Mouse (Mus musculus): ENCODE measurements at regions not wholly inside any gene's neighbourhood (a gene's known extent, or its start where the extent isn't known, plus 50 kb on each side); places are given as distances from the start of the nearest gene placed in this dataset.

DNA sequence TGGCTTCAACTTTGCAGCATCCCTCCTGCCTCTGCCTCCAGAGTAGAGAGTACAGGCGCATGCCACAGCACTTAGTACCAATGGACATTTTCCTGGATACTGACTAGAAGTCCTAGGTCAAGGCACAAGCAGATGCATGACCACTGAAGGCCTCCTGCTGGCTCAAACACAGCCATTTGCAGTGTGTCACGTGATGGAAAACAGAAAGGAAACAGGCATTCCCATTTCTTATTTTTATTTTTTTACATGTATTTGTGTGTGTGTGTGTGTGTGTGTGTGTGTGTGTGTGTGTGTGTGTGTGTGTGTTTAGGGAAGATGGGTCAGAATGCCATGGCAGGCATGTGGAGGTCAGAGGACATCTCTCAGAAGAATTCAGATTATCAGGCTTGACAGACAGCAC lies 65.6 kb downstream of the Thap12 start:
- DNase-seq (ENCODE audit: low spot score in 2 of 2): no peak

DNA sequence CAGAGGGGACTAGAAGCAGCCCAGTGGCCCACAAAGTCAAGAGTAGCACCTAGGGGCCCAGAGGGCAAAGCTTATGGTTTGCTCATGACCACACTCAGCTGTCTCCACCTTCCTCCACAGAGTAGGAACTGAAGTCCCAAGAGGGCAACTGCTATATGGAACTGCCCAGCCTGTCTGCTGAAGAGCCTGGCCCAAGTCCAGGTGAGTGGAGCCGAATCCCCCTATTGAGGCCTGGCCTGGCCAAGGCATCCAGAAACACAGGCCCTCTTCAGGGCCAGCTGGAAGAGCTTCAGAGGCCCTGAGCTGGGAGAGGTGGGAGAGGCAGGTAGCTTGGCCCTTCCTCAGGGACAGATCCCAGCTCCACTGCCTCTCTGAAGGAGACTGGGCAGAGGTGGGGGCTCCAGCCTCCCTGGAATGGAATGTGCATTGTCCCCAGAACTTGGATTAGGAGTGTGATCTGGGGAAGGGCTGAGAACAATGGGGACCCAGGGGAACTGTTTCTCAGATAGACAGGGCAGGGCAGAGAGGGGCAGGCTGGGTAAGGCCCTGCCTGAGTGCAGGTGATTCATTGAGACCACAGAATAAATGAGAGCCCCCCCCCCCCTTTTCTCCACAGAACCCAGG lies 65.7 kb upstream of the Wnt11 start:
- DNase-seq (ENCODE audit: low spot score in 2 of 2): no peak

DNA sequence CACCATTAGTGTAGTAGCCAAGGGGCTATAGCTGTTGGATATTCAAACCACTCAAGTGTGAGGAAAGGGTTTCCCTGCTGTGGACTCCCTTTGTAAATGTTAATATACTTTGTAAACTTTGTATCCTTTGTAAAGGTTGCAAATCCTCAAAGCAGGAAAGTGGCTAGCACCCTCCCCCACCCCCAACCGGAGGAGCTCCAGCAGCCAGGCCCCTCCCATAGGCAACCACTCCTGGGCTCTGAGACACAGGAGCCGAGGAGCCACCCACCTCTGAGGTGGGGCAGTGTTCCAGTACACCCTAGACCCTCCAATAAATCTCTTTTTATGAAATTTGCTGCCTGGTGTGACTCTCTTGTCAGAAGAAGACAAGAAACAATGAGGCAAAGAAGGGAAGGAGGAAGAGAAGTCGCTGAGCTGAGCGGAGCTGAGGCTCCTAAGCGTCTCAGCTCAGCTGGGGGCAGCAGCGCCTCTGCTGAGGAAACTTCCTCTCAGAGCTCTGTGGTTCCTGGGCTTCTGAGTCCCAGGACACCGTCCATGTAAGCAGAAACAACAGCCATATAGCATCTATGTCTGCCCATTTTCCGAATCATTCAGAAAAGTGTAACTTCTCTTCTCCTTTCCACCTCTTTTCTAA lies 64.5 kb upstream of the Wnt11 start:
- DNase-seq (ENCODE audit: low spot score in 2 of 2): no peak

DNA sequence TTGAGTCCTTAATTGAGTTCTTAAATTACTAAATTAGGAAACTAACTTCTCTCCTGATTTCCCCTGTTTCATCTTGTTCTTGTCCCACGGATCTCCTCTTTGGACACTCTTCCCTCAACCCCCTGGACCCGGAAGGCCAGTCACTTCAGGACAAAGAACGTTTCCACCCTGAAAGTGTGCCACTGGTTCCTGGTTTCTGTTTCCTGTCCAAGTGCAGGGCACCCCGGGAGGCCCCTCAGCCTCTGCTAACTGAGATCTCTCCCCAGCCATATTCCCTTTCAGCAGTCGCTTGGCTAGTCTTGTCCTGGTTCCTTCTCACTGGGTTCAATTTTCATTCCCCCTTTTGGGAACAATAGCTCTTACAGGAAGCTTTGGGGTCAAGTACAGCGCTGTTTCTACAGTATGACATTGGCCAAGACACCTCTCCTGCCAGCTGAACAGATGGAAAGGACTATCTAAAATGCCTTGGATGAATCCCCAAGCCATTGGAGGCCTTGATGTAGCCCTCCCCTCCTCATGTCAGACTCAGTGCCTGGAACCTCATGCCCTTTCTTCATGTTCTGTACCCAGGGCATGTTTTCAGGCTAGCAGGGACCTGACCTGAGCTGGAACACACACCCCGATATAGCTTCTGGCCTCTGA lies 63.7 kb upstream of the Wnt11 start:
- DNase-seq (ENCODE audit: low spot score in 2 of 2): no peak

DNA sequence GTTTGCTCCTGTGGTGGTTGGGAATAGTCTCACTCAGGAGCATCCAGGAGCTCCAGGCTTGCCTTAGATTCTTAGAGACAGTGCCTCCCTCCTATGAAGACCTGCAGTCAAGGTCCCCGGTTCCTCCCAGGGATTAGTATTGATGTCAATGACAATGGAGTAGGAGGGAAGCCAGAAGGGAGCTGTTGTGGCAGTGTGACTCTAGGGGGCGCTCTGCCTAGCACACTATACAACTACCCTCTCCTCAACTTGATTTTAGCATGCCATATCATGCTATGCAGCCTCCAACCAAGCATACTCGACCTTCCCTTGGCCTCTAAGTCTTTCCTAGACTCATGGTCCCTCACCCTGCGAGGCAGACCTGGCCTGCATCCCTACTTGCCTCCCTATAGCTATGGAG lies 60.3 kb upstream of the Wnt11 start:
- DNase-seq (ENCODE audit: low spot score in 2 of 2): no peak

DNA sequence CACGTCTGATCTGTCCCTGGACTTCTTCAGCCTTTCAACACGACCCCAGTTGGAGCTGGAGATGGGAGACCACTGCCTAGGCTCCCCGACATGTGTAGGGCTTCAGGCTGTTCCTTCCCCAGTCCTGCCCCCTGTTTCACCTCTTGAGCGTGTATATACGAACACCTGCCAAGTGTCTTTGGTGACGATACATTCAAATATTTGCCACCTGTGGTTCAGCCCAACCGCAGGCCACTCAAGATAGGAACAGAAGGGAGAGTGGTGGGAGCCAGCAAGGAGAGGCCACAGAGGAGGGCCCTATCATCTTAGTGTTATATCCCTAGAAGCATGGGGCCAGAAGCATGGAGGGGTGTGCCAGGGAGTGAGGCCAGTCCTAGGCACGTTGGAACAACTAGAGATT lies 59.9 kb upstream of the Wnt11 start:
- DNase-seq (ENCODE audit: low spot score in 2 of 2): no peak

DNA sequence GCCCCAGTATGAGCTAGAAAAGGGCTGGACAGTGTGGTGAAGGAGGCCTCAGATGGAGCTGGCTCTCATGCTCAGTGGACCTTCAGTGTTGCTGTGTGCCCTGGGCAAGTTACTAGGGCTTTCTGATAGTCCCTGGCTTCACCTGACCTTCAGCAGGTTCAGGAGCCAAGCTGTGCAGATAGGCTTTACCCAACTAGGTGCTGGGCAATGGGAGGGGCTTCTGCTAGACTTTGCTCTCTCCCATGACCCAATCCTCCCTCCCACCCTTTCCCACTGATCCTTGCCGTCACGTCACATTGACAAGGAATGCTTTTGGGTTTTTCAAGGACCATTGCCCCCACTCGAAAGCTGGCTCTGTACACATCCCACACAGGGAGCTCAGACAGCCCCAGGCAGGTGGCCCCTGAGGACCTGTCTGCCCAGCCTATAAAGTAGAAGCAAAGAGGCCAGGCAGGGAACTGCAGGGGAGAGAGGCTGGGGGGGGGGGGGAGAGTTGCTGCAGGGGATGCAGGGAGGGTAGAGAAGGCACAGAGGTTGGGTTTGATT lies 57.5 kb upstream of the Wnt11 start:
- DNase-seq (ENCODE audit: low spot score in 2 of 2): no peak

DNA sequence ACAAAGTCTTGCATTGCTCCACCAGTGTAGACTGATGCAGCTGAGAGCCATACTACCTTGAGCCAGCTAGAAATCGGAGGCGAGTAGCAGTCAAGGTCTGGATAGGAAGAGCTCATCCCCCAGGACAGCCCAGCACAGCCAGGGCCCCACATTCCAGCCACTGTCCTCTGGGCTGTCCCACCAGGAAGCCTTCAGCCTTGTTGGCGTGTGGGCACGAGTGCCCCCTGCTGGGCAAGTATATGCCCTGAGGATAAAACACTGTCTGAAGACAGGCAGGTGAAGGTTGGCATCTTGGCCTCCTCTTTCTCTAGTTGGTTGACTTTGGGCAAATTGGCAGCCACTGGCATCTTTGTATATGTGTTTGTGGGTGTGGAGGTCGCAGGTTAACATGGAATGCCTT lies 56.0 kb upstream of the Wnt11 start:
- DNase-seq (ENCODE audit: low spot score in 2 of 2): peak; percentile 59 to 63

DNA sequence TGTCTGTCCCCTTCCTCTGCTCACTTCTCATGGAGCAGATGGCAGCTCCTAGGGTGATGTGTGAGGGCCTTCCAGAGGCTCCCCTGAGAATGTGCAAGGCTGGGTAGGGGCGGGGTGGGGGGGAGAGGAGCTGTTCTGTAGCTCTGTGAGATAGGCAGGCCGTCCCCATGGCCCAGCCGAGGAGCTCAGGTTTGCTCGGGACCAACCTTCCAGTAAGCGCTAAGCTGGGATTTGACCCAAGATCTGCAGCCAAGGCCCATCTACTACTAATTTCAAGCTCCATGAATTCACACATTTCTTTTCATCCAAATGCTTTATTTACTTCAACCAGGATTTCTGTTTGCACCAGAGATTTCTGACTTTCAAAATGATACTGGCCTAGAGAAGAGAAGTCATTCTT lies 51.4 kb upstream of the Wnt11 start:
- DNase-seq (ENCODE audit: low spot score in 2 of 2): no peak

DNA sequence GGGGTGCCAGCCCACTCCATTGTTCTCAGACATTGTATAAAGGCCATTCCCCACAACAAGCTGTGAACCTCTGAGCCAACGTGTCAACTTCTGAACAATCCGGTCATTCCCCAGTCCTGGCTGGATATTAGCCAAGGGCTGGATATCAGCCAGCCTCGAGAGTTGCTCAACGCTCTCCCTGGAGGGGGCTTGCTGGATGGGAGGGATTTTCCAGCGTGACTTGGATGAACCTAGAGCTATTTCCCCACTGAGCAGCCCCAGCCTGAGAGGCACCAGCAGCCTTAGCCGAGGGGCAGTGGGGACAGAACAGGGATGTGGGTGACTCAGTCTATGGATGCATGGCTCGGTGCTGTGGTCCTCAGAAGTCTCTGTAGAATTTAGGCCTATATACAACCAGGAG lies 51.0 kb upstream of the Wnt11 start:
- peak in 1 of 2 experiments; percentile 38 for DNase-seq (ENCODE audit: low spot score in 2 of 2)

DNA sequence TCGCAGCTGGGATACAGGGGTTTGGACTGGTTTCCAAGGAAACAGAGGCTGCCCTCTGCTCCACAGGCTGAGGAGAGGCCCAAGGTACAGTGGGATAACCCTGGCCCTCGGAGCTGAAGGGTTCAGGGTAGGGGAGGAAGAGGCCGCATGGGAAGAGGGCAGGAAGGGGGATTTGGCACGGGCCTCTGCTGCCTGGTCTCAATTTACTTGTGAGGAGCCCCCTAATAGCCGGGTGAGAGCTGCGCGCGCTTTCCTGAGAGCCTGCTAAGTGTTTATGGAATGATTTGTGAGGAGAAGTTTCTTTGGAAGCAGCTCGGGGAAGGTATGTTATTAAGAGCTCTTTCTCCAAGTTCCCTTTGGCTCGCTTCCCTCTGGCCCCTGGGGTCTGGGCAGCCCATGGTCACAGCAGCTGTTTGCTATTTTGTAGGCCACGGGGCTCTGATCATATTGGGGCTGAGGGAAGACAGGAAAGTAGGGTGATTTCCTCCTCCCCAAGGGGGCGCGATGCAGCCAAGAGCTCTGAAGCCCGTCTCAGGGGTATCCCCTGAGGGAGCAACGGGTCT lies 50.5 kb upstream of the Wnt11 start:
- DNase-seq (ENCODE audit: low spot score in 2 of 2): no peak
